Mouse (Mus musculus) megakaryocyte, adult 5-6 weeks (primary cell): ENCODE results near the gene Bfsp1. TPM values are rescaled to one million over a fixed set of nuclear protein-coding genes. Genes with fewer than 3 reads are reported as not detected.
A peak's percentile ranks its signal among the peaks of the same experiment; 100 is the strongest.

Experiments used
- ATAC-seq: 2 replicates; pipeline ENCODE4 v1.8.0; 2016; ENCODE audit warnings: mild to moderate bottlenecking, inconsistent platforms; ENCODE audit not compliant: poor library complexity, severe bottlenecking
- total RNA-seq, 2 experiments: library from RNA; stranded (forward) in 1 of 2; stranded (reverse) in 1 of 2; fragments of 153-499, 151-499 nt in 1 of 2; fragments of 221-1000, 200-1000 nt in 1 of 2; gene quantifications; 2 replicates each; pipeline versions ENCODE4 v1.2.3 to v1.2.4; 2015 to 2017

Gene Bfsp1
- total RNA-seq, 2 experiments from 2014 or later, result 0.99 TPM; not detected in 1

- no peak for ATAC-seq
Measured at GRCm38 (mm10) chr2:143859166-143859565, 3.8 kb downstream of the Bfsp1 start.

- peak; percentile 84 for ATAC-seq
Measured at GRCm38 (mm10) chr2:143853447-143853846, 9.5 kb downstream of the Bfsp1 start.

GRCm38 (mm10) chr2:143852295-143853275 lies 10.4 kb downstream of the Bfsp1 start:
- no peak for ATAC-seq

GRCm38 (mm10) chr2:143851354-143852221 lies 11.4 kb downstream of the Bfsp1 start:
- peak; percentile 31; the same call in 1 of the 2 replicates for ATAC-seq

GRCm38 (mm10) chr2:143847291-143847690 lies 15.7 kb downstream of the Bfsp1 start:
- no peak for ATAC-seq

- peak; percentile 88 for ATAC-seq
Measured at GRCm38 (mm10) chr2:143846799-143847198, 16.2 kb downstream of the Bfsp1 start.

- peak; percentile 43 for ATAC-seq
Measured at GRCm38 (mm10) chr2:143844779-143845178, 18.2 kb downstream of the Bfsp1 start.

- ATAC-seq, result no peak
Measured at GRCm38 (mm10) chr2:143841536-143841935, 21.4 kb downstream of the Bfsp1 start.

GRCm38 (mm10) chr2:143840895-143841294 lies 22.1 kb downstream of the Bfsp1 start:
- no peak for ATAC-seq

- no peak for ATAC-seq
Measured at GRCm38 (mm10) chr2:143839458-143839857, 23.5 kb downstream of the Bfsp1 start.

- ATAC-seq, result peak; percentile 63
Measured at GRCm38 (mm10) chr2:143838698-143839097, 24.3 kb downstream of the Bfsp1 start.

- peak; percentile 65 for ATAC-seq
Measured at GRCm38 (mm10) chr2:143837291-143837701, 25.7 kb downstream of the Bfsp1 start.

GRCm38 (mm10) chr2:143835820-143836219 lies 27.2 kb downstream of the Bfsp1 start:
- peak; percentile 55 for ATAC-seq

- peak; percentile 51 for ATAC-seq
Measured at GRCm38 (mm10) chr2:143834082-143834481, 28.9 kb downstream of the Bfsp1 start.

- no peak for ATAC-seq
Measured at GRCm38 (mm10) chr2:143832721-143833120, 30.3 kb downstream of the Bfsp1 start.

GRCm38 (mm10) chr2:143831645-143832044 lies 31.3 kb downstream of the Bfsp1 start:
- ATAC-seq, result no peak

GRCm38 (mm10) chr2:143813461-143813860 lies 49.5 kb downstream of the Bfsp1 start:
- ATAC-seq, result no peak

GRCm38 (mm10) chr2:143812262-143812661 lies 50.7 kb downstream of the Bfsp1 start:
- ATAC-seq, result no peak

- ATAC-seq, result no peak
Measured at GRCm38 (mm10) chr2:143808789-143809188, 54.2 kb downstream of the Bfsp1 start.

- no peak for ATAC-seq
Measured at GRCm38 (mm10) chr2:143806924-143807664, 55.9 kb downstream of the Bfsp1 start.
